Mouse (Mus musculus) left cerebral cortex, adult 11 months (tissue): ENCODE data around the gene Afg1l.
A peak's percentile ranks its signal among the peaks of the same experiment; 100 is the strongest.

ENCODE experiments used
- DNase-seq: peaks from one replicate; pipeline ENCODE4 v3.0.0; 2022; ENCODE audit warnings: low spot score

Afg1l gene

GRCm38 (mm10) chr10:42297954-42298353, 180.4 kb downstream of the Afg1l start:
- DNase-seq = no peak

- no peak for DNase-seq
These were observed 181.3 kb downstream of the Afg1l start for GRCm38 (mm10) chr10:42297109-42297508.

GRCm38 (mm10) chr10:42296559-42296958, 181.8 kb downstream of the Afg1l start:
- no peak for DNase-seq

- no peak for DNase-seq
These were observed 183.3 kb downstream of the Afg1l start for GRCm38 (mm10) chr10:42295028-42295427.

- DNase-seq = no peak
These were observed 184.0 kb downstream of the Afg1l start for GRCm38 (mm10) chr10:42294392-42294791.

- no peak for DNase-seq
These were observed 184.5 kb downstream of the Afg1l start for GRCm38 (mm10) chr10:42293877-42294276.

- no peak for DNase-seq
These were observed 187.0 kb downstream of the Afg1l start for GRCm38 (mm10) chr10:42291360-42291759.

GRCm38 (mm10) chr10:42287666-42288065, 190.7 kb downstream of the Afg1l start:
- no peak for DNase-seq

GRCm38 (mm10) chr10:42278307-42278850, 200.0 kb downstream of the Afg1l start:
- no peak for DNase-seq

- peak; percentile 98 for DNase-seq
These were observed 200.7 kb downstream of the Afg1l start for GRCm38 (mm10) chr10:42277476-42278306.

- peak; percentile 82 for DNase-seq
These were observed 201.6 kb downstream of the Afg1l start, which contains the start of gene Foxo3 for GRCm38 (mm10) chr10:42276507-42277345. TSS of gene Foxo3 (minus strand) at chr10:42276755.

GRCm38 (mm10) chr10:42275871-42276501, 202.4 kb downstream of the Afg1l start:
- DNase-seq = no peak

GRCm38 (mm10) chr10:42275401-42275870, 202.9 kb downstream of the Afg1l start:
- no peak for DNase-seq

- no peak for DNase-seq
These were observed 203.5 kb downstream of the Afg1l start for GRCm38 (mm10) chr10:42274712-42275400.

- no peak for DNase-seq
These were observed 204.3 kb downstream of the Afg1l start for GRCm38 (mm10) chr10:42273760-42274691.

- no peak for DNase-seq
These were observed 205.0 kb downstream of the Afg1l start for GRCm38 (mm10) chr10:42273403-42273759.

GRCm38 (mm10) chr10:42271454-42272230, 206.7 kb downstream of the Afg1l start:
- DNase-seq = no peak

GRCm38 (mm10) chr10:42270277-42271083, 207.9 kb downstream of the Afg1l start:
- no peak for DNase-seq
